Mouse (Mus musculus): ENCODE measurements at regions not wholly inside any gene's neighbourhood (a gene's known extent, or its start where the extent isn't known, plus 50 kb on each side); places are given as distances from the start of the nearest gene placed in this dataset.

- DNase-seq (ENCODE audit: low spot score in 2 of 2): no peak
Measured at GRCm38 (mm10) chr9:61089066-61089686, 283.0 kb upstream of the Tle3 start.

GRCm38 (mm10) chr9:61091036-61091435, 281.1 kb upstream of the Tle3 start:
- no peak for DNase-seq (ENCODE audit: low spot score in 2 of 2)

- DNase-seq (ENCODE audit: low spot score in 2 of 2): peak; percentile 33 to 55
Measured at GRCm38 (mm10) chr9:61092834-61093479, 279.2 kb upstream of the Tle3 start.

- no peak for DNase-seq (ENCODE audit: low spot score in 2 of 2)
Measured at GRCm38 (mm10) chr9:61095069-61095775, 276.9 kb upstream of the Tle3 start.

GRCm38 (mm10) chr9:61101741-61102450, 270.3 kb upstream of the Tle3 start:
- DNase-seq (ENCODE audit: low spot score in 2 of 2): no peak

- DNase-seq (ENCODE audit: low spot score in 2 of 2): no peak
Measured at GRCm38 (mm10) chr9:61102451-61103358, 269.5 kb upstream of the Tle3 start.

GRCm38 (mm10) chr9:61105550-61106280, 266.5 kb upstream of the Tle3 start:
- no peak for DNase-seq (ENCODE audit: low spot score in 2 of 2)

- no peak for DNase-seq (ENCODE audit: low spot score in 2 of 2)
Measured at GRCm38 (mm10) chr9:61109519-61110285, 262.5 kb upstream of the Tle3 start.

GRCm38 (mm10) chr9:61111206-61111605, 261.0 kb upstream of the Tle3 start:
- no peak for DNase-seq (ENCODE audit: low spot score in 2 of 2)

- no peak for DNase-seq (ENCODE audit: low spot score in 2 of 2)
Measured at GRCm38 (mm10) chr9:61111733-61112415, 260.3 kb upstream of the Tle3 start.

GRCm38 (mm10) chr9:61119252-61119651, 252.9 kb upstream of the Tle3 start:
- no peak for DNase-seq (ENCODE audit: low spot score in 2 of 2)

- DNase-seq (ENCODE audit: low spot score in 2 of 2): no peak
Measured at GRCm38 (mm10) chr9:61120531-61120930, 251.6 kb upstream of the Tle3 start.

- DNase-seq (ENCODE audit: low spot score in 2 of 2): no peak
Measured at GRCm38 (mm10) chr9:61120931-61121391, 251.2 kb upstream of the Tle3 start.

GRCm38 (mm10) chr9:61123431-61123830, 248.7 kb upstream of the Tle3 start:
- DNase-seq (ENCODE audit: low spot score in 2 of 2): no peak

- no peak for DNase-seq (ENCODE audit: low spot score in 2 of 2)
Measured at GRCm38 (mm10) chr9:61125769-61126168, 246.4 kb upstream of the Tle3 start.

GRCm38 (mm10) chr9:61128077-61128476, 244.1 kb upstream of the Tle3 start:
- DNase-seq (ENCODE audit: low spot score in 2 of 2): no peak

GRCm38 (mm10) chr9:61129186-61129585, 243.0 kb upstream of the Tle3 start:
- no peak for DNase-seq (ENCODE audit: low spot score in 2 of 2)

- DNase-seq (ENCODE audit: low spot score in 2 of 2): no peak
Measured at GRCm38 (mm10) chr9:61130877-61131276, 241.3 kb upstream of the Tle3 start.

- no peak for DNase-seq (ENCODE audit: low spot score in 2 of 2)
Measured at GRCm38 (mm10) chr9:61135263-61135882, 236.8 kb upstream of the Tle3 start.
